Mouse (Mus musculus) thymus, postnatal 14 days (tissue): Measurements from ENCODE around the gene Xrcc1.
A peak's percentile ranks its signal among the peaks of the same experiment; 100 is the strongest.

Experiments used
- DNase-seq: peaks from one replicate; pipeline ENCODE4 v3.0.0; 2021

The Xrcc1 gene

GRCm38 (mm10) chr7:24529580-24529979 is 16.5 kb upstream of the Xrcc1 start:
- DNase-seq, result peak; percentile 22

GRCm38 (mm10) chr7:24530062-24530931 is 15.8 kb upstream of the Xrcc1 start, which contains the start of gene Irgq:
Gene Irgq, plus strand, starts transcription at chr7:24530689.
- DNase-seq, result peak; percentile 99

- peak; percentile 79 for DNase-seq
These were observed 14.7 kb upstream of the Xrcc1 start for GRCm38 (mm10) chr7:24531211-24531971.

- DNase-seq, result no peak
These were observed 13.0 kb upstream of the Xrcc1 start for GRCm38 (mm10) chr7:24533031-24533571.

- DNase-seq, result no peak
These were observed 12.3 kb upstream of the Xrcc1 start for GRCm38 (mm10) chr7:24533806-24534205.

GRCm38 (mm10) chr7:24534301-24534700 is 11.8 kb upstream of the Xrcc1 start:
- DNase-seq, result no peak

- DNase-seq, result no peak
These were observed 9.0 kb upstream of the Xrcc1 start for GRCm38 (mm10) chr7:24537081-24537480.

- no peak for DNase-seq
These were observed 8.5 kb upstream of the Xrcc1 start for GRCm38 (mm10) chr7:24537591-24537990.

GRCm38 (mm10) chr7:24538154-24538553 is 7.9 kb upstream of the Xrcc1 start:
- no peak for DNase-seq

GRCm38 (mm10) chr7:24538701-24539100 is 7.4 kb upstream of the Xrcc1 start:
- DNase-seq, result no peak

GRCm38 (mm10) chr7:24539686-24540085 is 6.4 kb upstream of the Xrcc1 start:
- DNase-seq, result no peak

GRCm38 (mm10) chr7:24544506-24544905 is 1.6 kb upstream of the Xrcc1 start:
- no peak for DNase-seq

- DNase-seq, result peak; percentile 98
These were observed 723 bp downstream of the Xrcc1 start for GRCm38 (mm10) chr7:24546634-24547389.

- no peak for DNase-seq
These were observed 1.5 kb downstream of the Xrcc1 start for GRCm38 (mm10) chr7:24547534-24548036.

- DNase-seq, result no peak
These were observed 6.1 kb downstream of the Xrcc1 start for GRCm38 (mm10) chr7:24551985-24552759.

- DNase-seq, result no peak
These were observed 9.7 kb downstream of the Xrcc1 start for GRCm38 (mm10) chr7:24555786-24556185.

- DNase-seq, result no peak
These were observed 15.4 kb downstream of the Xrcc1 start for GRCm38 (mm10) chr7:24561450-24561849.

GRCm38 (mm10) chr7:24563191-24563836 is 17.2 kb downstream of the Xrcc1 start:
- no peak for DNase-seq

GRCm38 (mm10) chr7:24563837-24564206 is 17.7 kb downstream of the Xrcc1 start:
- no peak for DNase-seq

GRCm38 (mm10) chr7:24564607-24565265 is 18.6 kb downstream of the Xrcc1 start:
- peak; percentile 84 for DNase-seq

- DNase-seq, result no peak
These were observed 19.5 kb downstream of the Xrcc1 start for GRCm38 (mm10) chr7:24565627-24566026.
